Mouse (Mus musculus) heart, embryonic 14.5 days (tissue): ENCODE results near the gene Phgr1. TPM values are rescaled to one million over a fixed set of nuclear protein-coding genes. Genes with fewer than 3 reads are reported as not detected.

Experiments used
- ATAC-seq: fragments of 200-750 bp; cut with Nextera tagmentation; 2 replicates; pipeline ENCODE4 v1.8.0; 2017; ENCODE audit warnings: low read depth, moderate TSS enrichment; ENCODE audit not compliant: insufficient number of reproducible peaks, insufficient read depth, low FRiP score
- H3K27ac ChIP-seq, 2 experiments: fragments of 200-500 bp in 1 of 2; fragments of 300-500 bp in 1 of 2; sonication (generic) in 1 of 2; replicated peaks in 1 of 2; 2 replicates each; pipeline ENCODE4 v1.5.1; 2012 to 2014; ENCODE audit warnings: low read depth in 2 of 2, low read length in 2 of 2, control low read depth in 1 of 2, mild to moderate bottlenecking in 1 of 2, mixed read lengths in 1 of 2; ENCODE audit not compliant: control insufficient read depth in 1 of 2, insufficient read depth in 1 of 2
- H3K27me3 ChIP-seq: fragments of 300-500 bp; sonication (generic); 2 replicates; pipeline ENCODE4 v1.6.1; 2014; ENCODE audit warnings: mild to moderate bottlenecking, low read length, control low read depth; ENCODE audit not compliant: control insufficient read depth, insufficient read depth
- H3K36me3 ChIP-seq: fragments of 300-500 bp; sonication (generic); 2 replicates; pipeline ENCODE4 v1.6.1; 2014; ENCODE audit warnings: mild to moderate bottlenecking, control low read depth, low read length, mixed read lengths; ENCODE audit not compliant: control insufficient read depth, insufficient read depth
- H3K4me1 ChIP-seq, 2 experiments: fragments of 200-500 bp in 1 of 2; fragments of 300-500 bp in 1 of 2; sonication (generic) in 1 of 2; 2 replicates each; pipeline ENCODE4 v1.6.1; 2012 to 2014; ENCODE audit warnings: low read length in 2 of 2, control low read depth in 1 of 2, mixed read lengths in 1 of 2; ENCODE audit not compliant: control insufficient read depth in 2 of 2, insufficient read depth in 2 of 2
- H3K4me2 ChIP-seq: fragments of 300-500 bp; sonication (generic); 2 replicates; pipeline ENCODE4 v1.6.1; 2014; ENCODE audit warnings: mild to moderate bottlenecking, low read length
- H3K4me3 ChIP-seq, 2 experiments: fragments of 200-500 bp in 1 of 2; fragments of 300-500 bp in 1 of 2; sonication (generic) in 1 of 2; 2 replicates each; pipeline ENCODE4 v1.5.1; 2012 to 2014; ENCODE audit warnings: low read length in 2 of 2, mild to moderate bottlenecking in 2 of 2, control low read depth in 1 of 2, low read depth in 1 of 2, moderate library complexity in 1 of 2; ENCODE audit not compliant: control insufficient read depth in 1 of 2, insufficient read depth in 1 of 2
- H3K9ac ChIP-seq: fragments of 300-500 bp; sonication (generic); 2 replicates; pipeline ENCODE4 v1.6.1; 2014; ENCODE audit warnings: mild to moderate bottlenecking, low read length
- H3K9me3 ChIP-seq: fragments of 300-500 bp; sonication (generic); 2 replicates; pipeline ENCODE4 v1.6.1; 2016; ENCODE audit warnings: low read length, control low read depth; ENCODE audit not compliant: control insufficient read depth
- WGBS: fragments of 180-500 bp; shearing (Covaris S2); extraction: QIAGEN DNeasy Blood & Tissue Kit; methylation state at CpG from one replicate; pipeline ENCODE4 v1.1.7; 2014; 5-methylcytosine and 5-hydroxymethylcytosine counted together
- polyA plus RNA-seq: library from polyadenylated mRNA; unstranded; fragments of >200 nt; fragmentation: Nextera tagmentation; extraction: Ambion mirVana; gene quantifications from 2 replicates; pipeline ENCODE4 v1.2.1, GENCODE M21; 2014

Phgr1 gene
- polyA plus RNA-seq, 1 experiment from 2014 or later: not detected

DNA sequence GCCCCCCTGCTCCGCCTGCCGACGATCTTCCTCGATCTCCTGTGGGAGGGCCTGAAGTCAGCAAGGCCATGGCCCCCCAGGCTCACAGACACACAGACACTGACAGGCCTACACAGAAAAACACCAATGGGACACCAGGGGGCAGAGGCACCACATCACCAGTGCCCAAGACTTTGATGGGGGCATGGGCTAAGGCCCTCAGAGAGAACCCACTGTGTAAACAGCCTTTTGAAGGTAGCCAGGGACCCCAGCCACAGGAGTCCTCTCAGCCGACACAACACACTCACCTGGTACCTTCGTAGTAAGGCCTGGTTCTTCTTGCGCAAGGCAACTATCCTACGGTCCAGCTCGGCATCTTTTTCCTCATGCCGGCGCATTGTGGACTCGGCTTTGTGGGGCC, 11.2 kb upstream of the Phgr1 start:
- Histone ChIP-seq H3K36me3 (peaks cover 20% of the 10 kb centered on the region), H3K4me2 (peak overlapping the region; percentile 71), H3K4me3 (peak overlapping the region; percentile 35 to 43; a peak in 2 of 4 replicates), H3K4me1 (peaks cover 43 to 44% of the 10 kb centered on the region in 2 experiments), H3K9ac (peak overlapping the region; percentile 78), H3K9me3 (no peaks in the 10 kb centered on the region), H3K27ac (peak overlapping the region; percentile 98), H3K27me3 (no peaks in the 10 kb centered on the region; the same call in 1 of the 2 replicates)
- ATAC-seq: no peak
- 71% methylated on average over 12 of the region's 12 CpGs for WGBS

DNA sequence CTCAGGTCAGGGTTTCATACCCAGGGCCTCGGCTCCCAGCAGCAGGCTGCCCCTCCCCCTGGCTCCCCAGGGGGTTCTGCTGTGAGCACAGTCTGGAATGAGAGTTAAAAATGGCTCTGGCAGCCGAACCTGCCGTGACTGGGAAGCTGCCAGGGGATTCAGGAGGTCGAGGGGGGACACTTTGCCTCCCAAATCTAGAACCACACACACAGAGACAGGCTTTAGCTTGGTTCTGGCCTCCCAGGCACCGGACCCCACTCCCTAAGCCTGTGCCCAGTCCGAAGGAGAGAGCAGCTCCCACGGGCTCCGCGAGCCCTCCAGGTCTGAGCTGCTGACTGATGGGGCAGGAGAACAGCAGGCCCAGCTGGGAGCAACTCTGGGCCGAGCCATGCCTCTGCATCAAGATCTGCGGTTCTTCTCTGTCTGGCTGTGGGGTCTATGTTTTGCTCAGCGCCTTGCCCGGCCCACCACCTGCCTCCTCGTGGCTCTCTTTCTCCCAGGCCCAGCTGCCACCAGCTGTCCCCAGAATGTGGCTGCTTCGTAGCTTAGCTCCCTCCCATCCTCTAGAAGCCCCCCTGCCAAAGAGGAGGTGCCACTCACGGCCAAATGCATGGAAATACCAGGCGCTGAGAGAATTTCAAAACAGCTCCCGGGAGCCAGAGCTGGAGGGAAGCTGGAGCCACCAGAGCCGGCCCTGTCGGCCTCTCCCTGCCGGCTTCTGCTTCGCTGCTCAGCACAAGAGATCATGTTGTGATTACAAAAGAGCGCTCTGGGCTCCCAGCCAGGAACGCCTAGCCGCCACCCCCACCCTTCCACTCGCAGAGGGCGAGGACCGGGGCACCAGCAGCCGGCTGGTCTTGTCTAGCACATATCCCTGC, 10.4 kb upstream of the Phgr1 start, which contains the start of gene Ccdc9b:
TSS of gene Ccdc9b (minus strand) at position 756 of the 878 bp plus-strand sequence.
- H3K9ac ChIP-seq: peak within 1 kb of the TSS; percentile 78
- peak within 1 kb of the TSS; percentile 98 for H3K27ac ChIP-seq
- peaks cover 43 to 44% of the 10 kb centered on the region in 2 experiments for H3K4me1 ChIP-seq
- H3K9me3 ChIP-seq: no peaks in the 10 kb centered on the region
- H3K36me3 ChIP-seq: peaks cover 15% of the 10 kb centered on the region
- WGBS: 2% methylated on average over 29 of the region's 29 CpGs
- no peaks in the 10 kb centered on the region; the same call in 1 of the 2 replicates for H3K27me3 ChIP-seq
- H3K4me3 ChIP-seq: peak within 1 kb of the TSS; percentile 35 to 43
- ATAC-seq: peak; percentile 66
- peak within 1 kb of the TSS; percentile 71 for H3K4me2 ChIP-seq

- peaks cover 11% of the 10 kb centered on the region for H3K36me3 ChIP-seq
- no peaks in the 10 kb centered on the region for H3K27me3 ChIP-seq
- H3K4me3 ChIP-seq: peak overlapping the region in 1 of 2 experiments; percentile 35; a peak in 1 of 4 replicates
- WGBS: 8% methylated on average over 10 of the region's 10 CpGs
- no peaks in the 10 kb centered on the region for H3K9me3 ChIP-seq
- H3K4me1 ChIP-seq: peaks cover 43 to 44% of the 10 kb centered on the region in 2 experiments
- peak overlapping the region; percentile 71 for H3K4me2 ChIP-seq
- H3K9ac ChIP-seq: peak overlapping the region; percentile 78; the same call in 1 of the 2 replicates
- H3K27ac ChIP-seq: peak overlapping the region; percentile 98
- ATAC-seq: no peak
Observed at GRCm38 (mm10) chr2:118762784-118763148, 9.8 kb upstream of the Phgr1 start.

GRCm38 (mm10) chr2:118763469-118763868, 9.1 kb upstream of the Phgr1 start:
- no peaks in the 10 kb centered on the region for H3K9me3 ChIP-seq
- H3K27ac ChIP-seq: peak overlapping the region; percentile 98
- peaks cover 43 to 44% of the 10 kb centered on the region in 2 experiments for H3K4me1 ChIP-seq
- H3K4me3 ChIP-seq: no peak overlapping the region
- no peak overlapping the region for H3K4me2 ChIP-seq
- peak overlapping the region; percentile 28; the same call in 1 of the 2 replicates for H3K9ac ChIP-seq
- peaks cover 5% of the 10 kb centered on the region for H3K36me3 ChIP-seq
- WGBS: 66% methylated on average over 7 of the region's 7 CpGs
- H3K27me3 ChIP-seq: no peaks in the 10 kb centered on the region
- ATAC-seq: 0 out of 2 replicates have a peak, but pooled peaks have one; percentile 5

- H3K4me1 ChIP-seq: peaks cover 43 to 44% of the 10 kb centered on the region in 2 experiments
- 23% methylated on average over 11 of the region's 11 CpGs for WGBS
Observed at GRCm38 (mm10) chr2:118764094-118764831, 8.3 kb upstream of the Phgr1 start.

DNA sequence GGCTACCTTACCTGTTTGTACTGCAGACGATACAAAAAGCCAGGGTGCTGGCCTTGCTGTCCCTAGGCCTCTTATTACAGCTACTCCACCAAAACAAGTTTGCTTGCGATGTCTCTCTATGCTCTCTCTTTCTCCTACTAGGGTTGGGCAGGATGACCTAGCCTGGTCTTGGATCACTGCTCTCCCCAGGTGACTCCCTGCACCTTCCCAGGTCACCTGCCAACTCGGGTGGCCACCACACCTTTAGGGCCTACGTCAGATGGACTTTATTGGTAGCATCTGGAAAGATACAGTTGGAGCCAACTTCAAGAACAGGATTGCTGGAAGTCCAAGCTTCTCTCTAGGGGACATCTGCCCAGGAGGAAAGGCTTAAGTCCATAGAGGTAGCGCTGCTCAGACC, 7.7 kb upstream of the Phgr1 start:
- WGBS: 80% methylated on average over 5 of the region's 5 CpGs
- H3K4me1 ChIP-seq: peaks cover 41 to 43% of the 10 kb centered on the region in 2 experiments
- no peak overlapping the region for H3K9ac ChIP-seq
- no peak overlapping the region for H3K27ac ChIP-seq
- H3K27me3 ChIP-seq: no peaks in the 10 kb centered on the region
- H3K9me3 ChIP-seq: no peaks in the 10 kb centered on the region
- ATAC-seq: no peak
- peaks cover 4% of the 10 kb centered on the region; the same call in 1 of the 2 replicates for H3K36me3 ChIP-seq
- no peak overlapping the region for H3K4me2 ChIP-seq
- H3K4me3 ChIP-seq: no peak overlapping the region

More at GRCm38 (mm10) chr2:118764094-118764831, 8.3 kb upstream of the Phgr1 start:
- Histone ChIP-seq H3K36me3 (peaks cover 4% of the 10 kb centered on the region; the same call in 1 of the 2 replicates), H3K9ac (0 out of 2 replicates have a peak overlapping the region, but pooled peaks have one; percentile 27), H3K4me3 (no peak overlapping the region), H3K4me2 (peak overlapping the region; percentile 9; the same call in 1 of the 2 replicates), H3K27me3 (no peaks in the 10 kb centered on the region), H3K27ac (peak overlapping the region; percentile 12 to 39; a peak in 2 of 4 replicates), H3K9me3 (no peaks in the 10 kb centered on the region)
- no peak for ATAC-seq
